Mouse (Mus musculus) megakaryocyte, embryonic 14.5 days (primary cell): ENCODE results near the gene Gng7.

Experiments used
- FLI1 ChIP-seq: IDR thresholded peaks from 2 replicates; pipeline ENCODE4 v1.6.1; 2012; ENCODE audit warnings: low read length, inconsistent platforms, mixed read lengths
- GATA1 ChIP-seq: IDR thresholded peaks from 3 replicates; pipeline ENCODE4 v1.6.1; 2012; ENCODE audit warnings: mixed read lengths, low read length, inconsistent platforms, borderline replicate concordance

- TF ChIP-seq GATA1 (no peak), FLI1 (no peak)
Observed at GRCm38 (mm10) chr10:81026857-81027256, 12.1 kb upstream of the Gng7 start.
